Mouse (Mus musculus): ENCODE measurements at regions not wholly inside any gene's neighbourhood (a gene's known extent, or its start where the extent isn't known, plus 50 kb on each side); places are given as distances from the start of the nearest gene placed in this dataset.

DNA sequence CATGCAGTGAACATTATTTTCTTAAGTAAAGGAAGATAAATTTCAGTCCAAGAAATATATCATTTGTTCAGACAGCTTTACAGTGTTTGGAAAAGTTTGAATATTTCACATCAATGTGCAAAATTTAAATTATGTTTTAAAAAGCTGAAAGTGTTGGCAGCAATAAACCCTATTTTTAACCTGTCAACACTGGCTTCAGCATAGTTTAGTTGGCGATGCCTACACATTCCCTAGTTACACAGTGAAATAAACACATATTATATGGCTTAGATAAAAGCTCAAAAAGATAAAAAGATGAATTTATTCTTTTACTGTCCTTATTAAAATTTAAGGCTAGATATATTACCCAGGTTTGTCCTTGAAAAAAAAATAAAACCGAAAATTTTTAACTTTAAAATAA lies 471.8 kb upstream of the Ncam2 start:
- no peak for DNase-seq

GRCm38 (mm10) chr16:80773261-80773660 lies 427.2 kb upstream of the Ncam2 start:
- no peak for DNase-seq

GRCm38 (mm10) chr16:80817056-80817455 lies 383.4 kb upstream of the Ncam2 start:
- DNase-seq: peak in 1 of 2 experiments; percentile 2

- DNase-seq: no peak
These were observed 366.0 kb upstream of the Ncam2 start for GRCm38 (mm10) chr16:80834532-80834931.
